Mouse (Mus musculus) thymus, adult 2 months (tissue): ENCODE results near the gene Gorasp2. TPM values are rescaled to one million over a fixed set of nuclear protein-coding genes. Genes with fewer than 3 reads are reported as not detected.

Experiments used
- DNase-seq: peaks from one replicate; pipeline ENCODE4 v3.0.0; 2021
- H3K27ac ChIP-seq: fragments of 200-500 bp; 2 replicates; pipeline ENCODE4 v1.5.1; 2012; ENCODE audit warnings: low read length, control low read depth; ENCODE audit not compliant: control insufficient read depth, insufficient read depth
- H3K27me3 ChIP-seq: fragments of 200-500 bp; 2 replicates; pipeline ENCODE4 v1.6.1; 2012; ENCODE audit warnings: mild to moderate bottlenecking, low read length, moderate library complexity, mixed read lengths; ENCODE audit not compliant: control insufficient read depth, insufficient read depth
- H3K36me3 ChIP-seq: fragments of 200-500 bp; 2 replicates; pipeline ENCODE4 v1.6.1; 2012; ENCODE audit warnings: mild to moderate bottlenecking, low read length, moderate library complexity; ENCODE audit not compliant: control insufficient read depth, insufficient read depth
- H3K4me1 ChIP-seq: fragments of 200-500 bp; replicated peaks from 2 replicates; pipeline ENCODE4 v1.6.1; 2012; ENCODE audit warnings: low read length; ENCODE audit not compliant: control insufficient read depth, insufficient read depth
- H3K4me3 ChIP-seq: fragments of 200-500 bp; 2 replicates; pipeline ENCODE4 v1.5.1; 2012; ENCODE audit warnings: mild to moderate bottlenecking, low read length, control low read depth, moderate library complexity; ENCODE audit not compliant: control insufficient read depth, insufficient read depth
- CTCF ChIP-seq: fragments of 200-500 bp; IDR thresholded peaks from 2 replicates; pipeline ENCODE4 v1.5.1; 2012; ENCODE audit warnings: mild to moderate bottlenecking, control low read depth, low read length, moderate library complexity, borderline replicate concordance; ENCODE audit not compliant: control insufficient read depth, poor library complexity, insufficient read depth; ENCODE audit errors: extremely low read depth
- POLR2A ChIP-seq: fragments of 200-500 bp; IDR thresholded peaks from 2 replicates; pipeline ENCODE4 v1.6.1; 2012; ENCODE audit warnings: mild to moderate bottlenecking, low read length, control low read depth, moderate library complexity; ENCODE audit not compliant: control insufficient read depth, poor library complexity, insufficient read depth; ENCODE audit errors: extremely low read depth
- WGBS: fragments of 180-500 bp; shearing (Covaris S2); methylation state at CpG from one replicate; pipeline ENCODE4 v1.1.7; 2018; 5-methylcytosine and 5-hydroxymethylcytosine counted together
- polyA plus RNA-seq: library from polyadenylated mRNA; depleted of rRNA; stranded (reverse); fragments of >200 nt; gene quantifications from 2 replicates; pipeline ENCODE4 v1.2.3, GENCODE M21; 2012

The Gorasp2 gene
- polyA plus RNA-seq, 1 experiment = 106 TPM

- H3K27ac ChIP-seq = no peak overlapping the region
- 91% methylated on average over 10 of the region's 10 CpGs for WGBS
- DNase-seq = no peak
- no peak overlapping the region for H3K4me3 ChIP-seq
- no peak for TF ChIP-seq POLR2A
- no peak for TF ChIP-seq CTCF
- no peaks in the 10 kb centered on the region for H3K27me3 ChIP-seq
- no peaks in the 10 kb centered on the region for H3K4me1 ChIP-seq
- H3K36me3 ChIP-seq = peaks cover 10% of the 10 kb centered on the region
Measured at GRCm38 (mm10) chr2:70695712-70696111, 34.3 kb downstream of the Gorasp2 start.

GRCm38 (mm10) chr2:70700851-70701250 lies 39.5 kb downstream of the Gorasp2 start:
- peaks cover 18% of the 10 kb centered on the region for H3K4me1 ChIP-seq
- H3K27me3 ChIP-seq = no peaks in the 10 kb centered on the region
- H3K36me3 ChIP-seq = no peaks in the 10 kb centered on the region
- no peak for DNase-seq
- WGBS = 96% methylated on average over 3 of the region's 3 CpGs
- no peak for TF ChIP-seq CTCF
- TF ChIP-seq POLR2A = no peak
- H3K27ac ChIP-seq = no peak overlapping the region
- H3K4me3 ChIP-seq = no peak overlapping the region

- 7% methylated on average over 9 of the region's 9 CpGs for WGBS
- peaks cover 18% of the 10 kb centered on the region for H3K4me1 ChIP-seq
- H3K27me3 ChIP-seq = no peaks in the 10 kb centered on the region
- H3K4me3 ChIP-seq = no peak overlapping the region
- H3K36me3 ChIP-seq = no peaks in the 10 kb centered on the region
- TF ChIP-seq POLR2A (no peak), CTCF (no peak)
- DNase-seq = peak; percentile 74
- no peak overlapping the region for H3K27ac ChIP-seq
Measured at GRCm38 (mm10) chr2:70701571-70701970, 40.2 kb downstream of the Gorasp2 start.

GRCm38 (mm10) chr2:70702403-70702802 lies 41.0 kb downstream of the Gorasp2 start:
- peaks cover 18% of the 10 kb centered on the region for H3K4me1 ChIP-seq
- WGBS = 21% methylated on average over 5 of the region's 5 CpGs
- no peak overlapping the region for H3K27ac ChIP-seq
- H3K36me3 ChIP-seq = no peaks in the 10 kb centered on the region
- no peak for DNase-seq
- no peak for TF ChIP-seq CTCF
- no peak for TF ChIP-seq POLR2A
- H3K27me3 ChIP-seq = no peaks in the 10 kb centered on the region
- no peak overlapping the region for H3K4me3 ChIP-seq

GRCm38 (mm10) chr2:70708986-70709730 lies 47.8 kb downstream of the Gorasp2 start:
- no peak overlapping the region for H3K27ac ChIP-seq
- no peak for DNase-seq
- no peak for TF ChIP-seq POLR2A
- no peak for TF ChIP-seq CTCF
- H3K4me3 ChIP-seq = no peak overlapping the region
- H3K4me1 ChIP-seq = peaks cover 3% of the 10 kb centered on the region
- 94% methylated on average over 13 of the region's 13 CpGs for WGBS
- H3K36me3 ChIP-seq = peaks cover 25% of the 10 kb centered on the region
- no peaks in the 10 kb centered on the region for H3K27me3 ChIP-seq

GRCm38 (mm10) chr2:70710236-70710635 lies 48.9 kb downstream of the Gorasp2 start:
- WGBS = 97% methylated on average over 7 of the region's 7 CpGs
- H3K27ac ChIP-seq = no peak overlapping the region
- H3K27me3 ChIP-seq = no peaks in the 10 kb centered on the region
- TF ChIP-seq POLR2A (no peak), CTCF (no peak)
- no peak overlapping the region for H3K4me3 ChIP-seq
- H3K4me1 ChIP-seq = no peaks in the 10 kb centered on the region
- peaks cover 36% of the 10 kb centered on the region for H3K36me3 ChIP-seq
- DNase-seq = no peak
